Comparison of ENCODE assay signal across 23 mouse cellular contexts in genomic region chr9:3006179-3006578, GRCm38 (mm10). TPM values are rescaled to one million over a fixed set of nuclear protein-coding genes. Genes with fewer than 3 reads are reported as not detected.
"Had no signal": no experiment of that assay in that cellular context is flagged by ENCODE, and none has a peak within 500 bp of the region (broad histone marks: within the 10 kb centered on the region; RNA-seq: fewer than 3 reads in every experiment).

No protein-coding gene starts in this region.

RNA-seq across cellular contexts. Expression of gene Gm11168, which starts 3.0 kb away (rescaled TPM):
- total RNA-seq: layer of hippocampus, adult 2 months; layer of hippocampus, postnatal 25 days; left cerebral cortex, adult 18-20 months; left cerebral cortex, postnatal 25 days had no signal
- polyA plus RNA-seq: kidney, adult 2 months; kidney, embryonic 14.5 days; kidney, postnatal 0 days; large intestine, adult 2 months; limb, embryonic 10.5 days; limb, embryonic 13.5 days; liver, embryonic 13.5 days; liver, embryonic 16.5 days; lung, adult 2 months; lung, embryonic 16.5 days; midbrain, embryonic 11.5 days; midbrain, embryonic 15.5 days; myocyte; neural tube, embryonic 13.5 days; small intestine, adult 2 months; spleen, adult 2 months; stomach, embryonic 16.5 days; testis, adult 2 months; urinary bladder, adult 2 months had no signal

RNA-seq across cellular contexts. Expression of gene Gm10722, which starts 5.5 kb away (rescaled TPM):
- total RNA-seq: layer of hippocampus, adult 2 months; layer of hippocampus, postnatal 25 days; left cerebral cortex, adult 18-20 months; left cerebral cortex, postnatal 25 days had no signal
- polyA plus RNA-seq: kidney, adult 2 months; kidney, embryonic 14.5 days; kidney, postnatal 0 days; large intestine, adult 2 months; limb, embryonic 10.5 days; limb, embryonic 13.5 days; liver, embryonic 13.5 days; liver, embryonic 16.5 days; lung, adult 2 months; lung, embryonic 16.5 days; midbrain, embryonic 11.5 days; midbrain, embryonic 15.5 days; myocyte; neural tube, embryonic 13.5 days; small intestine, adult 2 months; spleen, adult 2 months; stomach, embryonic 16.5 days; testis, adult 2 months; urinary bladder, adult 2 months had no signal

RNA-seq across cellular contexts. Expression of gene Gm10721, which starts 6.8 kb away (rescaled TPM):
- total RNA-seq: left cerebral cortex, adult 18-20 months; left cerebral cortex, postnatal 25 days had no signal
- polyA plus RNA-seq: kidney, adult 2 months; kidney, embryonic 14.5 days; kidney, postnatal 0 days; large intestine, adult 2 months; limb, embryonic 10.5 days; limb, embryonic 13.5 days; liver, embryonic 13.5 days; liver, embryonic 16.5 days; lung, adult 2 months; lung, embryonic 16.5 days; midbrain, embryonic 11.5 days; midbrain, embryonic 15.5 days; myocyte; neural tube, embryonic 13.5 days; small intestine, adult 2 months; spleen, adult 2 months; stomach, embryonic 16.5 days; testis, adult 2 months; urinary bladder, adult 2 months had no signal

RNA-seq across cellular contexts. Expression of gene Gm10720, which starts 9.3 kb away (rescaled TPM):
- total RNA-seq: layer of hippocampus, adult 2 months; layer of hippocampus, postnatal 25 days; left cerebral cortex, adult 18-20 months; left cerebral cortex, postnatal 25 days had no signal
- polyA plus RNA-seq: kidney, adult 2 months; kidney, embryonic 14.5 days; kidney, postnatal 0 days; large intestine, adult 2 months; limb, embryonic 10.5 days; limb, embryonic 13.5 days; liver, embryonic 13.5 days; liver, embryonic 16.5 days; lung, adult 2 months; lung, embryonic 16.5 days; midbrain, embryonic 11.5 days; midbrain, embryonic 15.5 days; myocyte; neural tube, embryonic 13.5 days; small intestine, adult 2 months; spleen, adult 2 months; stomach, embryonic 16.5 days; testis, adult 2 months; urinary bladder, adult 2 months had no signal

RNA-seq across cellular contexts. Expression of gene Gm10719, which starts 11.0 kb away (rescaled TPM):
- total RNA-seq: left cerebral cortex, postnatal 25 days had no signal
- polyA plus RNA-seq: kidney, adult 2 months; kidney, embryonic 14.5 days; large intestine, adult 2 months; limb, embryonic 10.5 days; limb, embryonic 13.5 days; liver, embryonic 13.5 days; liver, embryonic 16.5 days; lung, adult 2 months; lung, embryonic 16.5 days; myocyte; small intestine, adult 2 months; spleen, adult 2 months; stomach, embryonic 16.5 days; testis, adult 2 months; urinary bladder, adult 2 months had no signal
